8 mouse cellular contexts compared by ENCODE assay signal in genomic region chr4:149696189-149696971, GRCm38 (mm10). TPM values are rescaled to one million over a fixed set of nuclear protein-coding genes. Genes with fewer than 3 reads are reported as not detected.
DNase-seq lines count a peak whose midpoint lies in the region; ATAC-seq and TF ChIP-seq lines count a peak whose summit lies in the region.

No protein-coding gene starts in this region.

- no peaks in the 10 kb centered on the region for H3K36me3 ChIP-seq in neural tube, embryonic 13.5 days
- no peaks in the 10 kb centered on the region for H3K36me3 ChIP-seq in heart, postnatal 0 days (replicated peaks; ENCODE audit: control insufficient read depth, insufficient read depth, low read length)
- H3K36me3 ChIP-seq in forebrain, embryonic 15.5 days: no peaks in the 10 kb centered on the region

- intact Hi-C loops in left cerebral cortex, adult 2 months (cut with DNase I): no loop called here

- H3K4me3 ChIP-seq in neural tube, embryonic 13.5 days: no peak overlapping the region
- no peak overlapping the region for H3K4me3 ChIP-seq in heart, postnatal 0 days (ENCODE audit: low read depth, low read length)
- no peak overlapping the region for H3K4me3 ChIP-seq in left cerebral cortex, adult 2 months
- no peak overlapping the region for H3K4me3 ChIP-seq in forebrain, embryonic 15.5 days

- H3K4me2 ChIP-seq in neural tube, embryonic 13.5 days: peak overlapping the region; percentile 4; the same call in 1 of the 2 replicates
- peak overlapping the region; percentile 32; the same call in 1 of the 2 replicates for H3K4me2 ChIP-seq in heart, postnatal 0 days (ENCODE audit: low read depth, low read length)
- H3K4me2 ChIP-seq in forebrain, embryonic 15.5 days (replicated peaks): no peak overlapping the region

- peak; percentile 11; the same call in 1 of the 2 replicates for TF ChIP-seq CTCF in heart, postnatal 0 days (IDR thresholded peaks at IDR 0.05; ENCODE audit: low read depth)
- TF ChIP-seq CTCF in left cerebral cortex, adult 2 months (IDR thresholded peaks at IDR 0.05): no peak; the same call in none of the 2 replicates

- no peak for TF ChIP-seq EP300 in heart, postnatal 0 days (IDR thresholded peaks at IDR 0.05; ENCODE audit: low read depth)

- H3K4me1 ChIP-seq in neural tube, embryonic 13.5 days (replicated peaks): peaks cover 19% of the 10 kb centered on the region
- H3K4me1 ChIP-seq in heart, postnatal 0 days (ENCODE audit: control insufficient read depth, insufficient read depth): peaks cover 8% of the 10 kb centered on the region
- peaks cover 9% of the 10 kb centered on the region for H3K4me1 ChIP-seq in forebrain, embryonic 15.5 days

- H3K27ac ChIP-seq in neural tube, embryonic 13.5 days (replicated peaks): no peak overlapping the region
- no peak overlapping the region for H3K27ac ChIP-seq in heart, postnatal 0 days (ENCODE audit: low read depth)
- no peak overlapping the region for H3K27ac ChIP-seq in left cerebral cortex, adult 2 months
- no peak overlapping the region for H3K27ac ChIP-seq in forebrain, embryonic 15.5 days (replicated peaks)

- 0 out of 2 replicates have a peak, but pooled peaks have one; percentile 20 for ATAC-seq in neural tube, embryonic 13.5 days (ENCODE audit: low read depth)
- ATAC-seq in heart, postnatal 0 days (ENCODE audit: insufficient read depth, low read depth): peak; percentile 59
- ATAC-seq in forebrain, embryonic 15.5 days (replicated peaks): no peak

- peaks cover 33% of the 10 kb centered on the region; the same call in 1 of the 2 replicates for H3K27me3 ChIP-seq in neural tube, embryonic 13.5 days
- peaks cover 7% of the 10 kb centered on the region; the same call in 1 of the 2 replicates for H3K27me3 ChIP-seq in heart, postnatal 0 days (ENCODE audit: control insufficient read depth, insufficient read depth, low read length)
- H3K27me3 ChIP-seq in forebrain, embryonic 15.5 days: 0 out of 2 replicates have a peak, but pooled peaks cover 3% of the 10 kb centered on the region

- no peak overlapping the region for H3K9ac ChIP-seq in neural tube, embryonic 13.5 days
- H3K9ac ChIP-seq in heart, postnatal 0 days (replicated peaks; ENCODE audit: low read depth, low read length): no peak overlapping the region
- no peak overlapping the region for H3K9ac ChIP-seq in forebrain, embryonic 15.5 days (replicated peaks)

- 37% methylated on average over 16 of the region's 16 CpGs for WGBS in neural tube, embryonic 13.5 days
- WGBS in heart, postnatal 0 days: 24% methylated on average over 16 of the region's 16 CpGs
- 35% methylated on average over 16 of the region's 16 CpGs for WGBS in forebrain, embryonic 15.5 days

- DNase-seq in neural tube, embryonic 10.5 days (ENCODE audit: extremely low spot score, low spot score): no peak
- peak; percentile 36 for DNase-seq in heart, postnatal 0 days (ENCODE audit: low spot score)
- DNase-seq in liver: peak; percentile 28
- DNase-seq in retina, embryonic 14.5 days (ENCODE audit: low spot score): peak; percentile 49
- DNase-seq in adrenal gland, adult 18-20 months (ENCODE audit: low spot score in 2 of 2): no peak
- DNase-seq in left cerebral cortex, adult 2 months (ENCODE audit: extremely low spot score in 1 of 2, low spot score in 2 of 2): no peak

- H3K9me3 ChIP-seq in neural tube, embryonic 13.5 days: no peaks in the 10 kb centered on the region
- H3K9me3 ChIP-seq in heart, postnatal 0 days (replicated peaks; ENCODE audit: control insufficient read depth, low read length): no peaks in the 10 kb centered on the region
- H3K9me3 ChIP-seq in forebrain, embryonic 15.5 days: no peaks in the 10 kb centered on the region

RNA-seq across cellular contexts. Expression of gene Pik3cd, which starts 6.0 kb away (rescaled TPM):
- 17.8 and 20.0 TPM in 2 replicates for polyA plus RNA-seq in neural tube, embryonic 13.5 days (2015; fragmentation: Nextera tagmentation; extraction: Ambion mirVana)
- total RNA-seq in heart, postnatal 0 days (2014; rRNA removed; ENCODE audit: low replicate concordance): 2.3 and 14.8 TPM in 2 replicates
- polyA plus RNA-seq in heart, postnatal 0 days (2015; fragmentation: Nextera tagmentation; extraction: Ambion mirVana): 1.3 and 1.4 TPM in 2 replicates
- total RNA-seq in adrenal gland, adult 18-20 months (2021): 1 to 10 TPM; 3.8 to 6.5 TPM
- 10 to 100 TPM; 24.6 to 25.4 TPM for total RNA-seq in left cerebral cortex, adult 2 months (2021)
- 16.5 and 18.2 TPM in 2 replicates for polyA plus RNA-seq in forebrain, embryonic 15.5 days (2015; fragmentation: Nextera tagmentation; extraction: Ambion mirVana)

RNA-seq across cellular contexts. Expression of gene Tmem201, which starts 41.5 kb away (rescaled TPM):
- polyA plus RNA-seq in neural tube, embryonic 13.5 days (2015; fragmentation: Nextera tagmentation; extraction: Ambion mirVana): 41.1 and 41.4 TPM in 2 replicates
- total RNA-seq in heart, postnatal 0 days (2014; rRNA removed; ENCODE audit: low replicate concordance): 64.7 and 80.0 TPM in 2 replicates
- 38.8 and 43.0 TPM in 2 replicates for polyA plus RNA-seq in heart, postnatal 0 days (2015; fragmentation: Nextera tagmentation; extraction: Ambion mirVana)
- total RNA-seq in adrenal gland, adult 18-20 months (2021): 10 to 100 TPM; 27.8 to 29.0 TPM
- total RNA-seq in left cerebral cortex, adult 2 months (2021): 10 to 100 TPM; 63.3 to 67.9 TPM
- 39.8 and 40.8 TPM in 2 replicates for polyA plus RNA-seq in forebrain, embryonic 15.5 days (2015; fragmentation: Nextera tagmentation; extraction: Ambion mirVana)

Comparison
In these comparisons a context has a peak if more than half of its experiments do, and no peak if none do; other contexts are left out.
1. DNase-seq: peak in heart, postnatal 0 days (single experiment), liver (single experiment) and retina, embryonic 14.5 days (single experiment); none in neural tube, embryonic 10.5 days (single experiment), adrenal gland, adult 18-20 months (0 of 2) and left cerebral cortex, adult 2 months (0 of 2).